Mouse (Mus musculus): ENCODE measurements at regions not wholly inside any gene's neighbourhood (a gene's known extent, or its start where the extent isn't known, plus 50 kb on each side); places are given as distances from the start of the nearest gene placed in this dataset.

DNA sequence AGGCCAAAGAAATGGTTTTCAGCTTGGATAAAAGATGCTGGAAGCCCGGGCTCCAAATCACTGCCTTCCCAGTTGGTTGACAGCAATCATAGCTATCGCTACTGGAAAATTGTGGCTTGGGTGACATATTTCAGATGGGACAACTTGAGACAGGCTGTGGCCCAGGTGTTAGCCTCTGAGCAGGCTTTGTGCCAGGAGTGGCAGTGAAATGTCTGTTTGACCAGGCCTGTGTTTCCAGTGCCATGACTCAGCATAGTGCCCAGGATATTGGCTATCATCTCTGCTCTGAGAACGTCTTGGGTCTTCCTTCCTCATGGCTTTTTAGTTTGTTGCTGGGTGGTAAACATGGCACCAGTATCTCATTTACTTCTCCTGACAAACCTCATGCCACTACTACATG, 266.9 kb downstream of the Emp1 start:
- DNase-seq, result no peak

DNA sequence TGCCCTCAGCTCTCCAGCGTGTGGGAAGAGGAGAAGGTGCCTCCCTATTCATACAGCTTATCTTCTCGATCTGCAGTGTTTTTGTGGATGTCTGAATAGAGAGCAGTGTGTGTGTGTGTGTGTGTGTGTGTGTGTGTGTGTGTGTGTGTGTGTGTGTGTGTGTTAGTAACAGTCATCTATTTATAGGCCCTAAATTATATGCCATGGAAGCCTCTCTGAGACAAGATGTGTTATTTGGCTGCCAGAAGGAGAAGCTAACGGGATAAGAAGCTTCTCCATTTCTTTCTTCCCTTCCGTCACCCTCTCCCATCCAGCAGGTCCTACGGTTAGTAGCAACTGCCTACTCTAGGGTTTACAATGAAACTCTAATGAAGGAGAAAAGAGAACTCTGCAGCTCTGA, 270.3 kb downstream of the Emp1 start:
- no peak for DNase-seq

DNA sequence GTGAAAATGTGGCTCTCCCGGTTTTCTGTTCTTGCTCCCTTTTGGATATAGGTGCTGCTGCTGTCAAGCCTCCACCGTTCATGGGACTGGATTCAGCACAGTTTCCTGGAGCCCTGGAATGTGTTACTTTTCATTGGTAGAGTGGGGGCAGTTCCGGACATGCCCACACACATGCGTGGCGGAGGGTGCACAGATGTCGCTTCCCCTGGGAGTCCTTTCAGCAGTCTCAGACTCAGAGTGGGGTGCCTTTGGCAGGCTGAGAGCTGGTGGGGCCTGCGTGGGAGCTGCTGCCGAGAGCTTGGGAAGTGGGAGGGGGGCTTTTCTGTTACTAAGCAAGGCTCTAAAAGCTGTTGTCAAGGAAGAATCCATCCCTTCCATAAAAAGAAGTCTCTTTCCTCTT, 274.3 kb downstream of the Emp1 start:
- peak; percentile 73 for DNase-seq

DNA sequence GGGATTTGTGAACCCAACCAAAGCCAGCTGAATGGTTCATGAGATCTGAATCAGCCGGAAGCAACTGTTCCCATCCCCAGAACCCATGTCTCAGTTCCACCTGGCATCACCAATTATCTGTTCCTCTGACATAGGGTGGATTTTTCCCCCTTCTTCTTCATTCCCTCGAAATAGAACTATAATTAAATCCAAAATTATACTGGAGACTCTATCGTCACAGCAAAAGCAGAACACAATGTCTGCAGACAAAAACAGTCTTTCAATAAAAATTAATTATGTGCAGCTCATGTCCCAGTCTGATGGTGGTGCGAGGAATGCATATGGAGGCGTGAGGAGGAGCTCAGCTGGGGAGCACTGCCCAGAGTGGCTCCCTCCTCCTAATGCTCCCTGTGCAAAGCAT, 280.4 kb downstream of the Emp1 start:
- DNase-seq, result no peak

DNA sequence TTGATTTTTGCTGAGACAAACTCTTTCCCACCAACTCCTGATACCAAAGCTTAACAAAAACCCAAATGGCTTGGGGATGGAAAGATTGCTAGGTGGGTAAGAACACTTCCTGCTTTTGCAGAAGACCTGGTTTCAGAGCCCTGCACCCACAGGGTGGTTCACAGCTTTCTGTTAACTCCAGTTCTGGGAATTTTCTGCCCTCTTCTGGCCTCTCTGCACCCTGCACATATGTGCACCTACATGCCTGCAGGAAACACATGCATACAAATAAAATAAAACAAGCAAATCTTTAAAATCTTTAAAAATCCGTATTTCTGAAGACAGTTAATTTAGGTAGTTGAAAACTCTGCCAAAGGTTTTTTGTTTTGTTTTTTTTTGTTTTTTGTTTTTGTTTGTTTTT, 283.8 kb downstream of the Emp1 start:
- DNase-seq, result no peak

DNA sequence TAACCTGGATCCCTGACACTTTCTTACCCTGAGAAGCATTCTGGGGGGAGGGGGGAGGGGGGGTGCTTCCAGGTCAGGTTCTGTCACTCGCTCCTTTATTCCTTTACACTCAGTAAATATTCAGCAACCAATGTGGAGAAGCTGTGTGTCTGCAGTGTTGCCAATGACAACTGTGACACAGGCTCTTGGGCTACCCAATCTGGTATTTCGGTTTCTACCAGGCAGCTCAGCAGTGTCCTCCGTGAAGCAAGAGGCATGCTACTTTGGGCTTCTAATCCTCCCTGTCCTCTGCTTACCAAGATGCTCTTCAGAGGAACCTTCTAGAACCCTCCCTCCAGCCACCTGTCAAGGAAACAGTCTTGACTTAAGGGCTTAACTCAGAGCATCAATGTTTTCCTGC, 290.7 kb downstream of the Emp1 start:
- DNase-seq, result no peak

DNA sequence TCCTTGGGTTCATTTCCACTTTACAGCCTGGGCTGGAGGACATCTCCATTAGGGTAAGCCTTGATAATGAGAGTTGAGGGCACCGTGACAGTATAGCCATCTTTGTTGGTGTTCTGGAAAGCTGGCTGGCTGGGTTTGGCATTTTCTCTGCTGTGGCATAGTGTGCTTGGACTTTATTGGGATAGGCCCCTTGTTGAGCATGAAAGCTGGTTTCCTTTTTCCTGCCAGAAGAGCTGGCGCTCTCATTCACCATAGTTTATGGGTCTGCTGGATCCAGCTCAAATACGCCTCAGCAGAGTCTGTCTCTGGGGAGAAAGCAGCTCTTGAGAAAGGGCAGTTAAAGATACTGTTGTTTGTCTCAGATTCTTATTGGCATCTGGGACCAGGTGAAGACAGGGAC, 300.0 kb downstream of the Emp1 start:
- no peak for DNase-seq

DNA sequence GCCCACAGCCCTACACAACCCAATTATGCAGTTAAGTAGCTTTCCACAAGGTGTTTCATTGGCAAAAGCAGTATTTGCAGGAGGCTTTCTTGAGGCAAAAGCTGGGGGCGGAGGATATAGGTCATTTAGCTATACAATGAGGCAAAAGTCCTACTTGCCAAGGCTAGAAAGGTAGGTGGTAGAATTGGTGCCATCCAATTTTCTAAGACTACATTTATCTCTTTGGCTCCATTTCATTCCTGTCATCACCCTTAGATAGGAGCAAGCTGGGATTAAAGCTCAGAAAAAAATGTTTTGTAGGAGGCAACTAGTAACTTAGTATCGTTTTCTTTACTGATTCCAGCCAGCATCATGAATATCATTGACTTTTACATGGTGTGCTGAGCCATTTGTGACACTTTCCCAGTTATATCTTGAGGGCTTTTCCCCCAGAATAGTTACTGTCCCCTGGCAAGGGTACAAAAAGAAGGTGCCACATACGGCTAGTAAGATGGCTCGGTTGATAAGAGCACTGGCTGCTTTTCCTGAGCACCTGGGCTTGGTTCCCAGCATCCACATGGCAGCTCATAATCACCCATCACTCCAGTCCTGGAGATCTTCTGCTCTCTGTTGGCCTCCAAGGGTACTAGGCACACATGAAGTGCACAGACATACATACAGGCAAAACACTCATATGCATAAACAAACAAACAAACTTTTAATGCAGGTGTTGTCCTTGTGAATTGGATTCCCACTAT, 300.6 kb downstream of the Emp1 start:
- DNase-seq, result no peak

All from heart, adult 11 months (tissue).